Mouse (Mus musculus): Measurements from ENCODE around the gene Nckipsd. TPM values are rescaled to one million over a fixed set of nuclear protein-coding genes. Genes with fewer than 3 reads are reported as not detected.

Gene Nckipsd
- polyA plus RNA-seq, 1 experiment from 2014 or later: 6.8 TPM

- no peak overlapping the region for H3K4me2 ChIP-seq (replicated peaks; ENCODE audit: low read depth)
- 65% methylated on average over 5 of the region's 5 CpGs for WGBS
- no peak overlapping the region for H3K27ac ChIP-seq (ENCODE audit: low read depth, low read length)
- H3K36me3 ChIP-seq (ENCODE audit: control insufficient read depth, insufficient read depth): peaks cover 22% of the 10 kb centered on the region
- TF ChIP-seq CTCF (IDR thresholded peaks at IDR 0.05; ENCODE audit: low read depth): no peak
- no peaks in the 10 kb centered on the region for H3K4me1 ChIP-seq (replicated peaks; ENCODE audit: control insufficient read depth, insufficient read depth, low read length)
- H3K27me3 ChIP-seq (replicated peaks; ENCODE audit: control insufficient read depth, insufficient read depth, low read length): peaks cover 21% of the 10 kb centered on the region
- H3K9me3 ChIP-seq (ENCODE audit: control insufficient read depth): no peaks in the 10 kb centered on the region
- no peak overlapping the region for H3K9ac ChIP-seq (ENCODE audit: low read depth, low read length)
- no peak overlapping the region for H3K4me3 ChIP-seq (ENCODE audit: low read depth, low read length)
- no peak for ATAC-seq
These were observed 11.9 kb downstream of the Nckipsd start for GRCm38 (mm10) chr9:108820077-108820476.

DNA sequence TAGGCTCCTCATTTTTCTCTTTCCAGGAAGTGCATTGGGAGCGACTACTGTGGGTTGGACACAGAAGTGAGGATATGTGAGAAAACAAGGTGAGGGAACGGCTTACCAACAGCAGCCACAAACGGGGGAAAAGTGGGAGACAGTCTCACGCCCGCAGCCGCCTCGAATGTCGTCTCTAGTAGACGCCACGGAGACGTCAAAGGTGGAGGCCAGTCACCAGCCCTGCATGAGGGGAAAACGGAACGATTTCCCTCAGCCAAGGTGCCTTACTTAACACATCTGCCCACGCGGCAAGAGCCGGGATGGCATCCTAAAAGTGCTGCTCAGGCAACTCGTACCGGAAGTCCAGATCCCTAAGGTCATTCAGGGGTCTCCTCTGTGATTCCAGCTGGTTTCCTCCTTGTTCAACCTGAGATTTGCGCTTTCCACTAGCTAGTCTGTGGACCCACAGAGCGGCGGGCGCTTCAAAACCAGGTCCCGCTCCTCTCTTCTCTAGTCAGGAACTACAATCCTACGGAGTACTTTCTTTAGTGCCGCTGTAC is 16.0 kb downstream of the Nckipsd start:
- Histone ChIP-seq H3K4me2 (replicated peaks; ENCODE audit: low read depth) (no peak overlapping the region), H3K27ac (ENCODE audit: low read depth, low read length) (no peak overlapping the region), H3K36me3 (ENCODE audit: control insufficient read depth, insufficient read depth) (no peaks in the 10 kb centered on the region), H3K4me1 (replicated peaks; ENCODE audit: control insufficient read depth, insufficient read depth, low read length) (0 out of 2 replicates have a peak, but pooled peaks cover 3% of the 10 kb centered on the region), H3K9me3 (ENCODE audit: control insufficient read depth) (no peaks in the 10 kb centered on the region), H3K9ac (ENCODE audit: low read depth, low read length) (no peak overlapping the region), H3K4me3 (ENCODE audit: low read depth, low read length) (no peak overlapping the region), H3K27me3 (replicated peaks; ENCODE audit: control insufficient read depth, insufficient read depth, low read length) (peaks cover 61% of the 10 kb centered on the region)
- no peak for TF ChIP-seq CTCF (IDR thresholded peaks at IDR 0.05; ENCODE audit: low read depth)
- no peak for ATAC-seq
- 3% methylated on average over 25 of the region's 25 CpGs for WGBS

- Histone ChIP-seq H3K9me3 (ENCODE audit: control insufficient read depth) (no peaks in the 10 kb centered on the region), H3K4me2 (replicated peaks; ENCODE audit: low read depth) (no peak overlapping the region), H3K27me3 (replicated peaks; ENCODE audit: control insufficient read depth, insufficient read depth, low read length) (peaks cover 67% of the 10 kb centered on the region), H3K9ac (ENCODE audit: low read depth, low read length) (no peak overlapping the region), H3K4me1 (replicated peaks; ENCODE audit: control insufficient read depth, insufficient read depth, low read length) (0 out of 2 replicates have a peak, but pooled peaks cover 3% of the 10 kb centered on the region), H3K4me3 (ENCODE audit: low read depth, low read length) (peak overlapping the region; percentile 35; the same call in 1 of the 2 replicates), H3K27ac (ENCODE audit: low read depth, low read length) (no peak overlapping the region), H3K36me3 (ENCODE audit: control insufficient read depth, insufficient read depth) (no peaks in the 10 kb centered on the region)
- ATAC-seq: no peak
- no peak for TF ChIP-seq CTCF (IDR thresholded peaks at IDR 0.05; ENCODE audit: low read depth)
- 2% methylated on average over 31 of the region's 31 CpGs for WGBS
These were observed 16.7 kb downstream of the Nckipsd start for GRCm38 (mm10) chr9:108824755-108825413.

DNA sequence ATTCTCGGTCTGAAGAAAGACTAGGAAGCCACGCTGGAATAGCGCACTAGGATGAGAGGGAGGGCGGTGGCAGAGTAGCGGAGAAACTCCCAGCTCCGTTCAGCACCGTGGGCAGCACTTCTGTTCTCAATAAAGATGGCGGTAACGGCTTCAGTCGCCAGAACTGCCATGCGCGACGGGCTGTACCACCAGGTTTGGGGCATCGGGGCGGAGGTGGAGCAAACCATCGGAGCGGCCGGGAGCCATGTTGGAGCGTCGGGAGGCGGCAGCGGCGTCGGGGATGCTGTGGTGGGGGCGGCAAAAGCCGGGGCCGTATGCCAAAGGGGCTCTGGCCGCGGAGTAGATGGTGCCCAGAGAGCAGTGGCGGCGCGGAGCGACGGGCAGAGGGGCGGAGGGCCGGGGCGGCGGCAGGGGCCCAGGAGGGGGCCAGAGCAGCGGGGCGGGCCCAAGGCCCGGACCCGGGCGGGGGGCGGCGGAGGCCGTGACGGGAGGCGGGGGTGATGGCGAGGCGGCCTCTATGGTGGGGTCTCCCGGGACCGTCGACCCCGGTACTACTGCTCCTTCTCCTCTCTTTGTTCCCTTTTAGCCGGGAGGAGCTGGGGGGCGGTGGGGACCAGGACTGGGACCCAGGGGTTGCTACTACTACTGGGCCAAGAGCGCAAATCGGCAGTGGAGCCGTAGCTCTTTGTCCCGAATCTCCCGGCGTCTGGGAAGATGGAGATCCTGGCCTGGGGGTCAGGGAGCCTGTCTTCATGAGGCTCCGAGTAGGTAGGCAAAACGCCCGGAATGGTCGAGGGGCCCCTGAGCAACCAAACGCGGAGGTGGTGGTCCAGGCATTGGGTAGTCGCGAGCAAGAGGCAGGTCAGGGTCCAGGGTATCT is 17.9 kb downstream of the Nckipsd start, which contains the start of gene Celsr3:
TSS of gene Celsr3 (plus strand) at position 501 of the 880 bp plus-strand sequence.
- Histone ChIP-seq H3K9me3 (ENCODE audit: control insufficient read depth) (no peaks in the 10 kb centered on the region), H3K9ac (ENCODE audit: low read depth, low read length) (no peak within 1 kb of the TSS), H3K4me1 (replicated peaks; ENCODE audit: control insufficient read depth, insufficient read depth, low read length) (0 out of 2 replicates have a peak, but pooled peaks cover 3% of the 10 kb centered on the region), H3K4me3 (ENCODE audit: low read depth, low read length) (peak within 1 kb of the TSS; percentile 35), H3K4me2 (replicated peaks; ENCODE audit: low read depth) (peak within 1 kb of the TSS; percentile 73), H3K27me3 (replicated peaks; ENCODE audit: control insufficient read depth, insufficient read depth, low read length) (peaks cover 79% of the 10 kb centered on the region), H3K27ac (ENCODE audit: low read depth, low read length) (no peak within 1 kb of the TSS), H3K36me3 (ENCODE audit: control insufficient read depth, insufficient read depth) (no peaks in the 10 kb centered on the region)
- 2% methylated on average over 62 of the region's 70 CpGs for WGBS
- TF ChIP-seq CTCF (IDR thresholded peaks at IDR 0.05; ENCODE audit: low read depth): no peak
- peak; percentile 40 for ATAC-seq

- peak; percentile 62 for ATAC-seq
- 2% methylated on average over 39 of the region's 39 CpGs for WGBS
These were observed 18.7 kb downstream of the Nckipsd start for GRCm38 (mm10) chr9:108826700-108827340.

More at GRCm38 (mm10) chr9:108826700-108827340, 18.7 kb downstream of the Nckipsd start:
- 0 out of 2 replicates have a peak, but pooled peaks have one; percentile 9 for TF ChIP-seq CTCF (IDR thresholded peaks at IDR 0.05; ENCODE audit: low read depth)
- no peak overlapping the region for H3K27ac ChIP-seq (ENCODE audit: low read depth, low read length)
- H3K27me3 ChIP-seq (replicated peaks; ENCODE audit: control insufficient read depth, insufficient read depth, low read length): peaks cover 86% of the 10 kb centered on the region
- peak overlapping the region; percentile 35 for H3K4me3 ChIP-seq (ENCODE audit: low read depth, low read length)
- no peak overlapping the region for H3K9ac ChIP-seq (ENCODE audit: low read depth, low read length)
- peak overlapping the region; percentile 73 for H3K4me2 ChIP-seq (replicated peaks; ENCODE audit: low read depth)
- no peaks in the 10 kb centered on the region for H3K9me3 ChIP-seq (ENCODE audit: control insufficient read depth)
- no peaks in the 10 kb centered on the region for H3K36me3 ChIP-seq (ENCODE audit: control insufficient read depth, insufficient read depth)
- 0 out of 2 replicates have a peak, but pooled peaks cover 5% of the 10 kb centered on the region for H3K4me1 ChIP-seq (replicated peaks; ENCODE audit: control insufficient read depth, insufficient read depth, low read length)
